Mouse (Mus musculus) 3T3-L1 (cell line): ENCODE measurements around the gene Hist1h2ai.

Experiments used
- DNase-seq: peaks from one replicate; pipeline ENCODE4 v3.0.0-alpha.2; 2015; ENCODE audit warnings: low read depth, low spot score

Gene Hist1h2ai

GRCm38 (mm10) chr13:21727948-21728572 is 11.8 kb downstream of the Hist1h2ai start:
- no peak for DNase-seq

- DNase-seq = peak; percentile 34
Measured at GRCm38 (mm10) chr13:21729544-21729943, 13.3 kb downstream of the Hist1h2ai start.

GRCm38 (mm10) chr13:21733466-21733865 is 17.2 kb downstream of the Hist1h2ai start:
- DNase-seq = peak; percentile 52

GRCm38 (mm10) chr13:21734010-21734905 is 18.0 kb downstream of the Hist1h2ai start:
- peak; percentile 96 for DNase-seq

- DNase-seq = peak; percentile 88
Measured at GRCm38 (mm10) chr13:21734906-21735767, 18.9 kb downstream of the Hist1h2ai start, which contains the start of gene Hist1h4j. Gene Hist1h4j, plus strand, starts transcription at chr13:21735064.

- no peak for DNase-seq
Measured at GRCm38 (mm10) chr13:21745006-21745405, 28.8 kb downstream of the Hist1h2ai start.

- peak; percentile 63 for DNase-seq
Measured at GRCm38 (mm10) chr13:21749387-21750158, 33.4 kb downstream of the Hist1h2ai start.

GRCm38 (mm10) chr13:21750159-21751017 is 34.2 kb downstream of the Hist1h2ai start, which contains the start of gene Hist1h4k:
Gene Hist1h4k, minus strand, starts transcription at chr13:21750505.
- peak; percentile 88 for DNase-seq

GRCm38 (mm10) chr13:21751417-21751816 is 35.2 kb downstream of the Hist1h2ai start:
- peak; percentile 43 for DNase-seq

GRCm38 (mm10) chr13:21751827-21752226 is 35.6 kb downstream of the Hist1h2ai start:
- DNase-seq = peak; percentile 35

GRCm38 (mm10) chr13:21752356-21752755 is 36.1 kb downstream of the Hist1h2ai start:
- peak; percentile 57 for DNase-seq

GRCm38 (mm10) chr13:21753051-21753523 is 36.9 kb downstream of the Hist1h2ai start:
- peak; percentile 56 for DNase-seq

GRCm38 (mm10) chr13:21753524-21754285 is 37.5 kb downstream of the Hist1h2ai start, which contains the start of the genes Hist1h2ak and Hist1h2bn:
Gene Hist1h2ak, minus strand, starts transcription at chr13:21753827.
Gene Hist1h2bn, plus strand, starts transcription at chr13:21754123.
- DNase-seq = peak; percentile 96

- peak; percentile 73 for DNase-seq
Measured at GRCm38 (mm10) chr13:21754294-21755001, 38.2 kb downstream of the Hist1h2ai start.

- DNase-seq = no peak
Measured at GRCm38 (mm10) chr13:21755707-21756106, 39.5 kb downstream of the Hist1h2ai start.
